Mouse (Mus musculus) kidney, postnatal 36 days (tissue): ENCODE measurements around the gene Ldlrad3.

Experiments
- DNase-seq, 2 experiments: peaks; one replicate each; pipeline ENCODE4 v3.0.0; 2021 to 2022; ENCODE audit warnings: mixed read lengths in 2 of 2

Ldlrad3 gene

GRCm38 (mm10) chr2:102185951-102186561 lies at the start of gene Ldlrad3:
Gene Ldlrad3 (minus strand): TSS chr2:102186385.
- DNase-seq, result peak; percentile 94 to 96

GRCm38 (mm10) chr2:102231470-102231869 lies 45.3 kb upstream of the Ldlrad3 start:
- peak in 1 of 2 experiments; percentile 20 for DNase-seq

GRCm38 (mm10) chr2:102229126-102229525 lies 42.9 kb upstream of the Ldlrad3 start:
- no peak for DNase-seq

GRCm38 (mm10) chr2:102228331-102228730 lies 42.1 kb upstream of the Ldlrad3 start:
- no peak for DNase-seq

GRCm38 (mm10) chr2:102227839-102228238 lies 41.7 kb upstream of the Ldlrad3 start:
- no peak for DNase-seq

- no peak for DNase-seq
Measured at GRCm38 (mm10) chr2:102226274-102226673, 40.1 kb upstream of the Ldlrad3 start.

GRCm38 (mm10) chr2:102223355-102224128 lies 37.4 kb upstream of the Ldlrad3 start:
- no peak for DNase-seq

- no peak for DNase-seq
Measured at GRCm38 (mm10) chr2:102222749-102223148, 36.6 kb upstream of the Ldlrad3 start.

- DNase-seq, result no peak
Measured at GRCm38 (mm10) chr2:102216817-102217216, 30.6 kb upstream of the Ldlrad3 start.

- no peak for DNase-seq
Measured at GRCm38 (mm10) chr2:102212096-102212495, 25.9 kb upstream of the Ldlrad3 start.

- DNase-seq, result no peak
Measured at GRCm38 (mm10) chr2:102205672-102206399, 19.7 kb upstream of the Ldlrad3 start.

GRCm38 (mm10) chr2:102203478-102203877 lies 17.3 kb upstream of the Ldlrad3 start:
- DNase-seq, result no peak

- no peak for DNase-seq
Measured at GRCm38 (mm10) chr2:102202211-102202770, 16.1 kb upstream of the Ldlrad3 start.

GRCm38 (mm10) chr2:102201198-102201948 lies 15.2 kb upstream of the Ldlrad3 start:
- DNase-seq, result peak; percentile 73 to 78

GRCm38 (mm10) chr2:102197332-102197731 lies 11.1 kb upstream of the Ldlrad3 start:
- peak; percentile 70 to 84 for DNase-seq

- DNase-seq, result peak in 1 of 2 experiments; percentile 25
Measured at GRCm38 (mm10) chr2:102196709-102197108, 10.5 kb upstream of the Ldlrad3 start.

GRCm38 (mm10) chr2:102195494-102195893 lies 9.3 kb upstream of the Ldlrad3 start:
- no peak for DNase-seq

GRCm38 (mm10) chr2:102194247-102194646 lies 8.1 kb upstream of the Ldlrad3 start:
- no peak for DNase-seq

GRCm38 (mm10) chr2:102192943-102193820 lies 7.0 kb upstream of the Ldlrad3 start:
- no peak for DNase-seq

- peak in 1 of 2 experiments; percentile 30 for DNase-seq
Measured at GRCm38 (mm10) chr2:102191736-102192135, 5.6 kb upstream of the Ldlrad3 start.

- DNase-seq, result peak; percentile 46 to 60
Measured at GRCm38 (mm10) chr2:102190956-102191355, 4.8 kb upstream of the Ldlrad3 start.
